16 mouse cellular contexts compared by ENCODE assay signal in the genomic region with DNA sequence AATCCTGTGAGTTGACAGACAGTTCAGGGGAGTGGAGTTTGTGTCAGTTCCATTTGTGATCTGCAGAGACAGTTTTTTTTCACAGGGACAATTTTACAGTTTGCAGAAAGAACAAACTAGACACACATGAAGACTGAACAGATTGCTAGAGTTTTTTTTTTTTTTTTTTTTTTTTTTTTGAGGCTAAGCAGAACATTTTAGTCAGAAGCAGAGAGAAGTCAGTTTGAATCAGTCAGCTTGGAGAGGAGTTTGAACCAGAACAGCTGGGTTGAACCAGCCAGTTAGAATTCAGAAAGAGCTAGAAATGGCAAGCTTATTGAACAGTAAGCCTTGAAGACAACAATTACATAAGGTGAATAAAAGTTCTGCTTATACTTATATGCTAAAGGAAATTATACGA.
"Had no signal": no experiment of that assay in that cellular context is flagged by ENCODE, and none has a peak within 500 bp of the region (broad histone marks: within the 10 kb centered on the region; RNA-seq: fewer than 3 reads in every experiment).

No protein-coding gene starts in this region.

- H3K4me1 ChIP-seq: neural tube, embryonic 13.5 days; neural tube, embryonic 15.5 days; stomach, embryonic 15.5 days had no signal

- H3K36me3 ChIP-seq: neural tube, embryonic 13.5 days; neural tube, embryonic 15.5 days; stomach, embryonic 15.5 days had no signal

- DNase-seq: retina, postnatal 1 day; right cerebral cortex, adult 18-20 months; right cerebral cortex, postnatal 14 days; right cerebral cortex, postnatal 25 days; right cerebral cortex, postnatal 4 days; spleen, adult 18-20 months; thymus, adult 18-20 months; thymus, adult 2 months; thymus, postnatal 14 days; thymus, postnatal 25 days; thymus, postnatal 36 days; thymus, postnatal 4 days had no signal

- H3K9ac ChIP-seq: neural tube, embryonic 13.5 days; neural tube, embryonic 15.5 days; stomach, embryonic 15.5 days had no signal

- H3K4me3 ChIP-seq: neural tube, embryonic 13.5 days; neural tube, embryonic 15.5 days; stomach, embryonic 15.5 days had no signal

- H3K9me3 ChIP-seq: stomach, embryonic 15.5 days had no signal

- H3K27ac ChIP-seq: neural tube, embryonic 13.5 days; neural tube, embryonic 15.5 days; stomach, embryonic 15.5 days; stomach, postnatal 0 days had no signal
